24 mouse cellular contexts compared by ENCODE assay signal in genomic region chr16:35424926-35425325, GRCm38 (mm10).
A peak's percentile ranks its signal among the peaks of the same experiment; 100 is the strongest.
DNase-seq lines count a peak whose midpoint lies in the region; ATAC-seq and TF ChIP-seq lines count a peak whose summit lies in the region.
"Had no signal": no experiment of that assay in that cellular context is flagged by ENCODE, and none has a peak within 500 bp of the region (broad histone marks: within the 10 kb centered on the region; RNA-seq: fewer than 3 reads in every experiment).

No protein-coding gene starts in this region.

- no peaks in the 10 kb centered on the region for H3K27me3 ChIP-seq in hindbrain, postnatal 0 days (ENCODE audit: insufficient read depth, low read length)
- H3K27me3 ChIP-seq in hindbrain, embryonic 11.5 days (ENCODE audit: control insufficient read depth, insufficient read depth, low read length) = no peaks in the 10 kb centered on the region
- H3K27me3 ChIP-seq in intestine, embryonic 16.5 days (replicated peaks; ENCODE audit: control insufficient read depth, insufficient read depth, low read length) = no peaks in the 10 kb centered on the region
- H3K27me3 ChIP-seq: forebrain, embryonic 13.5 days; heart, embryonic 12.5 days; limb, embryonic 13.5 days; liver, embryonic 12.5 days; Patski had no signal

- WGBS in hindbrain, postnatal 0 days = 77% methylated on average over 4 of the region's 4 CpGs
- 90% methylated on average over 4 of the region's 4 CpGs for WGBS in hindbrain, embryonic 11.5 days
- WGBS in intestine, embryonic 16.5 days = 85% methylated on average over 4 of the region's 4 CpGs

- H3K27ac ChIP-seq in hindbrain, postnatal 0 days = no peak overlapping the region
- no peak overlapping the region for H3K27ac ChIP-seq in hindbrain, embryonic 11.5 days (ENCODE audit: low read depth, low read length)
- no peak overlapping the region for H3K27ac ChIP-seq in intestine, embryonic 16.5 days (ENCODE audit: low read length)
- H3K27ac ChIP-seq: forebrain, embryonic 13.5 days; hindbrain, embryonic 10.5 days; limb, embryonic 13.5 days; liver, embryonic 12.5 days; midbrain, embryonic 10.5 days had no signal

- no peaks in the 10 kb centered on the region for H3K36me3 ChIP-seq in hindbrain, postnatal 0 days (ENCODE audit: insufficient read depth, low read length)
- H3K36me3 ChIP-seq in hindbrain, embryonic 11.5 days (ENCODE audit: control insufficient read depth, insufficient read depth, low read length) = no peaks in the 10 kb centered on the region
- no peaks in the 10 kb centered on the region for H3K36me3 ChIP-seq in intestine, embryonic 16.5 days (ENCODE audit: control insufficient read depth, insufficient read depth, low read length)

- H3K9ac ChIP-seq in hindbrain, postnatal 0 days (replicated peaks; ENCODE audit: low read length) = no peak overlapping the region
- H3K9ac ChIP-seq in hindbrain, embryonic 11.5 days (ENCODE audit: low read depth, low read length) = no peak overlapping the region
- H3K9ac ChIP-seq in intestine, embryonic 16.5 days (ENCODE audit: low read depth, low read length) = no peak overlapping the region
- H3K9ac ChIP-seq: forebrain, embryonic 13.5 days; heart, embryonic 12.5 days; limb, embryonic 13.5 days; liver, embryonic 12.5 days had no signal

- H3K4me1 ChIP-seq in hindbrain, postnatal 0 days (ENCODE audit: insufficient read depth, low read length) = peaks cover 8% of the 10 kb centered on the region; the same call in 1 of the 2 replicates
- no peaks in the 10 kb centered on the region for H3K4me1 ChIP-seq in hindbrain, embryonic 11.5 days (replicated peaks; ENCODE audit: control insufficient read depth, insufficient read depth, low read length)
- H3K4me1 ChIP-seq in intestine, embryonic 16.5 days (ENCODE audit: control insufficient read depth, insufficient read depth, low read length) = no peaks in the 10 kb centered on the region
- H3K4me1 ChIP-seq: heart, embryonic 12.5 days; limb, embryonic 13.5 days; liver, embryonic 12.5 days had no signal

- no peak overlapping the region for H3K4me3 ChIP-seq in hindbrain, postnatal 0 days (ENCODE audit: low read length)
- H3K4me3 ChIP-seq in hindbrain, embryonic 11.5 days (ENCODE audit: low read depth, low read length) = no peak overlapping the region
- H3K4me3 ChIP-seq in intestine, embryonic 16.5 days (ENCODE audit: low read length) = no peak overlapping the region
- H3K4me3 ChIP-seq: forebrain, embryonic 13.5 days; heart, embryonic 12.5 days; hindbrain, embryonic 10.5 days; limb, embryonic 13.5 days; liver, embryonic 12.5 days; midbrain, embryonic 10.5 days had no signal

- TF ChIP-seq CTCF in hindbrain, postnatal 0 days (IDR thresholded peaks at IDR 0.05; ENCODE audit: low read depth) = no peak

- peak; percentile 15 for DNase-seq in hindbrain, postnatal 0 days (ENCODE audit: low spot score)
- no peak for DNase-seq in hindbrain, embryonic 11.5 days (ENCODE audit: low spot score)
- peak; percentile 19 for DNase-seq in Muller cell, postnatal 12 days (ENCODE audit: inconsistent ontology term)
- peak; percentile 21 to 38 for DNase-seq in kidney, adult 8-10 months
- peak; percentile 22 for DNase-seq in kidney, postnatal 14 days
- DNase-seq in spleen, adult 12 weeks (ENCODE audit: low spot score) = no peak
- DNase-seq in right cerebral cortex, postnatal 10 days (ENCODE audit: low spot score in 2 of 2) = no peak
- DNase-seq: adrenal gland, postnatal 36 days; cerebellum, adult 18-20 months; cerebellum, postnatal 36 days; embryo, embryonic 11 days; heart, postnatal 10 days; right cerebral cortex, adult 18-20 months; thymus, adult 2 months had no signal

- no peak for ATAC-seq in hindbrain, postnatal 0 days
- no peak for ATAC-seq in hindbrain, embryonic 11.5 days (ENCODE audit: low FRiP score)
- ATAC-seq in intestine, embryonic 16.5 days = no peak
- ATAC-seq: CD4-positive, CD25-positive, alpha-beta regulatory T cell, adult 4 months; forebrain, embryonic 13.5 days; liver, embryonic 12.5 days; midbrain, embryonic 16.5 days; Patski had no signal

- no peak overlapping the region for H3K4me2 ChIP-seq in hindbrain, postnatal 0 days (ENCODE audit: low read depth, low read length)
- H3K4me2 ChIP-seq in hindbrain, embryonic 11.5 days (replicated peaks; ENCODE audit: low read depth, low read length) = no peak overlapping the region
- no peak overlapping the region for H3K4me2 ChIP-seq in intestine, embryonic 16.5 days (ENCODE audit: low read depth, low read length)
- H3K4me2 ChIP-seq: forebrain, embryonic 13.5 days; heart, embryonic 12.5 days; limb, embryonic 13.5 days; liver, embryonic 12.5 days had no signal

- H3K9me3 ChIP-seq in hindbrain, postnatal 0 days (ENCODE audit: low read length) = no peaks in the 10 kb centered on the region
- H3K9me3 ChIP-seq in hindbrain, embryonic 11.5 days (ENCODE audit: control insufficient read depth, low read length) = no peaks in the 10 kb centered on the region
- no peaks in the 10 kb centered on the region for H3K9me3 ChIP-seq in intestine, embryonic 16.5 days (ENCODE audit: control insufficient read depth, low read length)
- H3K9me3 ChIP-seq: forebrain, embryonic 13.5 days; heart, embryonic 12.5 days; hindbrain, embryonic 10.5 days; limb, embryonic 13.5 days; liver, embryonic 12.5 days; midbrain, embryonic 10.5 days had no signal

Comparison
In these comparisons a context has a peak if more than half of its experiments do, and no peak if none do; other contexts are left out.
1. DNase-seq: peak in hindbrain, postnatal 0 days (single experiment), Muller cell, postnatal 12 days (single experiment), kidney, adult 8-10 months (2 of 2) and kidney, postnatal 14 days (single experiment); none in hindbrain, embryonic 11.5 days (single experiment), spleen, adult 12 weeks (single experiment) and right cerebral cortex, postnatal 10 days (0 of 2).